Mouse (Mus musculus) heart, postnatal 10 days (tissue): Measurements from ENCODE around the gene Uchl5. TPM values are rescaled to one million over a fixed set of nuclear protein-coding genes. Genes with fewer than 3 reads are reported as not detected.

Experiments used
- total RNA-seq, 2 experiments: library from RNA; stranded (reverse); gene quantifications; 2 replicates each; pipeline ENCODE4 v1.2.3; 2021

The Uchl5 gene
- total RNA-seq, 2 experiments from 2014 or later = 19.3 to 20.1 TPM

Other genes with a start within 250 kb of the Uchl5 start
- gene B3galt2, start 136.6 kb upstream of the Uchl5 start, total RNA-seq = under 1 TPM; 0.10 to 0.32 TPM
- 10 to 100 TPM; 51.0 to 52.8 TPM for gene Cdc73, start 74.4 kb upstream of the Uchl5 start, total RNA-seq
- 10 to 100 TPM; 74.7 to 84.3 TPM for gene Glrx2, start 60.9 kb upstream of the Uchl5 start, total RNA-seq
- 10 to 100 TPM; 11.1 to 12.8 TPM for gene Trove2, start 204 bp upstream of the Uchl5 start, total RNA-seq
- gene Rgs2, start 226.9 kb downstream of the Uchl5 start, total RNA-seq = 10 to 100 TPM; 69.1 to 70.8 TPM